Mouse (Mus musculus): ENCODE measurements around the gene St6galnac5.

DNA sequence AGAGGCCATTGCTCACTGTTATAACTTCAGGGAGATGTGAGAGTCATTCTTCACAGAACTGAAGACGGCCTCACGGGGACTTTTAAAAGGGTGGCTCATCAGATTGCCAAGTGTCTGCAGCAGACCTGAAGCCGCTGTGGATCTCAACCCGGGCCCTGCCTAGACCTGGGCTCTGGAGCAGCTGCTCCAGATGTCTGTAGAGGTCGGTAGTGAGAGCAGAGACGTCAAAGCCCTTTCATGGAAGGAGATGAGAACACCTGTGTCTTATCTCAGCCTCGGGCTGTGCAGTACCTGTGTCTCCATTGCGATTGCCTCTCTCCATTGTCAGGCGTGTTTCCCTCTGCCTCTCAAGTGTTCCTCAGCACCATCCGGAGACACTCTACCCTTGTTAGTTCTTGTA, 62.9 kb downstream of the St6galnac5 start:
- TF ChIP-seq POLR2A (IDR thresholded peaks at IDR 0.05; ENCODE audit: low read depth, low read length) (no peak), CTCF (conservative IDR thresholded peaks at IDR 0.05; ENCODE audit: insufficient read depth, insufficient read length, low read depth, low read length) (no peak)
